Mouse (Mus musculus) thymus, postnatal 25 days (tissue): ENCODE results near the gene Robo1.

Experiments
- DNase-seq: peaks from one replicate; pipeline ENCODE4 v3.0.0; 2022

The Robo1 gene

GRCm38 (mm10) chr16:72686480-72687053 is 378.5 kb downstream of the Robo1 start:
- DNase-seq: no peak

GRCm38 (mm10) chr16:72687651-72688050 is 379.5 kb downstream of the Robo1 start:
- DNase-seq: no peak

- DNase-seq: no peak
These were observed 380.1 kb downstream of the Robo1 start for GRCm38 (mm10) chr16:72688185-72688681.

GRCm38 (mm10) chr16:72691909-72692308 is 383.8 kb downstream of the Robo1 start:
- DNase-seq: no peak

- DNase-seq: no peak
These were observed 385.6 kb downstream of the Robo1 start for GRCm38 (mm10) chr16:72693446-72694274.

GRCm38 (mm10) chr16:72694787-72695186 is 386.7 kb downstream of the Robo1 start:
- DNase-seq: no peak

GRCm38 (mm10) chr16:72699238-72700006 is 391.3 kb downstream of the Robo1 start:
- no peak for DNase-seq

GRCm38 (mm10) chr16:72700297-72700696 is 392.2 kb downstream of the Robo1 start:
- no peak for DNase-seq

GRCm38 (mm10) chr16:72703486-72703885 is 395.4 kb downstream of the Robo1 start:
- no peak for DNase-seq

- DNase-seq: no peak
These were observed 397.7 kb downstream of the Robo1 start for GRCm38 (mm10) chr16:72705851-72706250.

- no peak for DNase-seq
These were observed 400.4 kb downstream of the Robo1 start for GRCm38 (mm10) chr16:72708526-72708925.

- DNase-seq: no peak
These were observed 409.2 kb downstream of the Robo1 start for GRCm38 (mm10) chr16:72717118-72717802.

- DNase-seq: no peak
These were observed 411.0 kb downstream of the Robo1 start for GRCm38 (mm10) chr16:72719063-72719462.

- no peak for DNase-seq
These were observed 412.9 kb downstream of the Robo1 start for GRCm38 (mm10) chr16:72720979-72721378.

GRCm38 (mm10) chr16:72721713-72722481 is 413.8 kb downstream of the Robo1 start:
- no peak for DNase-seq

GRCm38 (mm10) chr16:72734234-72734633 is 426.1 kb downstream of the Robo1 start:
- DNase-seq: no peak

- no peak for DNase-seq
These were observed 427.1 kb downstream of the Robo1 start for GRCm38 (mm10) chr16:72735175-72735574.

GRCm38 (mm10) chr16:72735588-72735987 is 427.5 kb downstream of the Robo1 start:
- no peak for DNase-seq

GRCm38 (mm10) chr16:72737154-72737553 is 429.0 kb downstream of the Robo1 start:
- no peak for DNase-seq

GRCm38 (mm10) chr16:72740218-72740617 is 432.1 kb downstream of the Robo1 start:
- DNase-seq: no peak

- DNase-seq: no peak
These were observed 439.6 kb downstream of the Robo1 start for GRCm38 (mm10) chr16:72747696-72748095.
